Mouse (Mus musculus): ENCODE measurements around the gene Marc2. TPM values are rescaled to one million over a fixed set of nuclear protein-coding genes. Genes with fewer than 3 reads are reported as not detected.
A peak's percentile ranks its signal among the peaks of the same experiment; 100 is the strongest.

Marc2 gene
- polyA plus RNA-seq, 1 experiment from 2014 or later, result 84.4 TPM

MicroRNAs encoded within 50 kb of the gene (microRNA counts, 519-probe panel; counts per million panel counts)
- 684 counts per million, percentile 72 among the panel's probes with 10 or more counts for microRNA mmu-miR-1981

Small RNA genes within 50 kb of the gene (microRNA-seq; reads per million reads assigned to microRNA genes)
- 111 reads per million, percentile 49 among the genes with 10 or more reads in this experiment for gene Mir1981

Other genes starting within 250 kb of the Marc2 start
- 7.2 and 9.5 TPM in 2 replicates for gene Hlx, start 113.8 kb downstream of the Marc2 start, polyA plus RNA-seq (2016; fragmentation: Nextera tagmentation; extraction: Ambion mirVana)
- gene Marc1, start 35.1 kb downstream of the Marc2 start, polyA plus RNA-seq (2016; fragmentation: Nextera tagmentation; extraction: Ambion mirVana), result 0.15 and 0.24 TPM in 2 replicates
- 0.48 and 0.64 TPM in 2 replicates for gene C130074G19Rik, start 36.8 kb upstream of the Marc2 start, polyA plus RNA-seq (2016; fragmentation: Nextera tagmentation; extraction: Ambion mirVana)
- 2.2 and 2.4 TPM in 2 replicates for gene Mark1, start 153.1 kb upstream of the Marc2 start, polyA plus RNA-seq (2016; fragmentation: Nextera tagmentation; extraction: Ambion mirVana)

Data from limb, embryonic 10.5 days (tissue).